Mouse (Mus musculus) layer of hippocampus, adult 2 months (tissue): ENCODE results near the gene Ccdc194. TPM values are rescaled to one million over a fixed set of nuclear protein-coding genes. Genes with fewer than 3 reads are reported as not detected.

Experiments
- DNase-seq, 2 experiments: peaks; one replicate each; pipeline ENCODE4 v3.0.0; 2022; ENCODE audit warnings: low spot score in 2 of 2
- H3K27ac ChIP-seq: fragments of 200-600 bp; 2 replicates; pipeline ENCODE4 v1.8.1; 2022
- H3K4me3 ChIP-seq: fragments of 200-600 bp; 2 replicates; pipeline ENCODE4 v1.8.1; 2022; ENCODE audit warnings: mild to moderate bottlenecking
- CTCF ChIP-seq: fragments of 200-600 bp; conservative IDR thresholded peaks from 2 replicates; pipeline ENCODE4 v1.8.1; 2022; ENCODE audit warnings: antibody characterized with exemption, mild to moderate bottlenecking, moderate library complexity
- total RNA-seq, 2 experiments: library from RNA; stranded (reverse); gene quantifications; 2 replicates each; pipeline ENCODE4 v1.2.3; 2021

Ccdc194 gene
- total RNA-seq, 2 experiments from 2014 or later: not detected

DNA sequence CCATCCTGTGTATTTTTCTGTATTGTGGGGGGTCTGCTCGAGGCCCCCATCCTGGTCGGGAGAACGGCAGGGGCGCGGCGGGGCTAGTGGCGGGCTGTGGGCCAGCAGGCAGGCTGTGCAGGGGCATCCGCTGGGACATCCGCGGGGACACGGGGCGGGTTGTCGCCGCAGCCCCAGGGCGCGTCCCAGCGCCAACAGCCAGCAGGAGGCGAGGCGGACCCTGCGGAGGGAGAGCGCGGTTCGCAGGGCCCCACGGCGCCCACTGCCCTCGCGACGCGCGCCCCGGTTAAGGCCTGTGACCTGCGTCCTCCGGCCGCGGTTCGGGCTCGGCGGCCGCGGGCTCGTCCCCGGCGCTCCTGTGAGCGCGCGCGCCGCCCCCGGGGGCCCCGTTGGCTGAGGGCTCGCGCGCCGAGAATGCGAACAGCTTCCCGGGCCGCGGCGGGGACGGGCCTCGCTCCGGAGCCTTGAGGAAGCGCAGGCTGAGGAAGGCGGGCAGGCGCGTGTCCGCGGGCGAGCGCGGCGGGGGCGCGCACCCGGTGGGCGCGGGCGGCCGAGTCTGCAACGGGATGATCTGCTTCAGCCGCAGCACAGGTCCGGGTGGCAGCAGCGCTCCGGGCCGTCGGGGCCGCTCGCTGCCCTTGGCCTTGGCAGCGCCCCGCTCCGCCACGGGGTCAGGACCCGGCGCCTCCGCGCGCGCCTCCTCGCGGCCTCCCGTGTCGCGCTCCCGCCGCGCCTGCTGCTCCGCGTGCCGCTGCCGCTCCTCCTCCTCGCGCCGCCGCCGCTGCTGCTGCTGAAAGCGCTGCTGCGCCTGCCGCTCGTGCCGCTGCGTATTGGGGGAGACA lies 49.2 kb downstream of the Ccdc194 start:
- peak; percentile 72 to 77 for DNase-seq
- Histone ChIP-seq H3K4me3 (peak overlapping the region; percentile 57), H3K27ac (peak overlapping the region; percentile 95)
- peak; percentile 43 for TF ChIP-seq CTCF

DNA sequence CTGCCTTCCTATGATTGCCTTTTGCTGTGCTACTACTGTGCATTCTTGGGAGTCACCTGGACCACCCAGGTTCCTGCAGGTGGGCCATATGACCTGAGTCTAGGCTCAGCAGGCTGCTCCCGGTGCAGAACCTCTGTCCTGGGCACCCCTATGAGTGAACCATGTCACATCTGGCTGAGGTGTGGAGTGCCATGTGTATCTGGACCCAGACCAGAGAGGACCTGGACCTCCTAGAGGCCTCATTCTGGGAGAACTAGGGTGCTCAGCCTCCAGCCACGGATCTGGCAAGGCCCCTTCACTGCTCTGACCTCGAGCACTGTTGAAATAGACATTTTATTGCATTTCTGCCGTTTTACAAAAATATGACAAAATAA lies 49.8 kb downstream of the Ccdc194 start:
- no peak for TF ChIP-seq CTCF
- peak overlapping the region; percentile 57 for H3K4me3 ChIP-seq
- no peak for DNase-seq
- peak overlapping the region; percentile 95 for H3K27ac ChIP-seq

- no peak for DNase-seq
- Histone ChIP-seq H3K27ac (peak overlapping the region; percentile 95; the same call in 1 of the 2 replicates), H3K4me3 (no peak overlapping the region; the same call in 1 of the 2 replicates)
- TF ChIP-seq CTCF: no peak
Measured at GRCm38 (mm10) chr8:71474785-71475701, 50.5 kb downstream of the Ccdc194 start.

- DNase-seq: no peak
- H3K27ac ChIP-seq: no peak overlapping the region
- TF ChIP-seq CTCF: no peak
- no peak overlapping the region for H3K4me3 ChIP-seq
Measured at GRCm38 (mm10) chr8:71474344-71474743, 51.2 kb downstream of the Ccdc194 start.

DNA sequence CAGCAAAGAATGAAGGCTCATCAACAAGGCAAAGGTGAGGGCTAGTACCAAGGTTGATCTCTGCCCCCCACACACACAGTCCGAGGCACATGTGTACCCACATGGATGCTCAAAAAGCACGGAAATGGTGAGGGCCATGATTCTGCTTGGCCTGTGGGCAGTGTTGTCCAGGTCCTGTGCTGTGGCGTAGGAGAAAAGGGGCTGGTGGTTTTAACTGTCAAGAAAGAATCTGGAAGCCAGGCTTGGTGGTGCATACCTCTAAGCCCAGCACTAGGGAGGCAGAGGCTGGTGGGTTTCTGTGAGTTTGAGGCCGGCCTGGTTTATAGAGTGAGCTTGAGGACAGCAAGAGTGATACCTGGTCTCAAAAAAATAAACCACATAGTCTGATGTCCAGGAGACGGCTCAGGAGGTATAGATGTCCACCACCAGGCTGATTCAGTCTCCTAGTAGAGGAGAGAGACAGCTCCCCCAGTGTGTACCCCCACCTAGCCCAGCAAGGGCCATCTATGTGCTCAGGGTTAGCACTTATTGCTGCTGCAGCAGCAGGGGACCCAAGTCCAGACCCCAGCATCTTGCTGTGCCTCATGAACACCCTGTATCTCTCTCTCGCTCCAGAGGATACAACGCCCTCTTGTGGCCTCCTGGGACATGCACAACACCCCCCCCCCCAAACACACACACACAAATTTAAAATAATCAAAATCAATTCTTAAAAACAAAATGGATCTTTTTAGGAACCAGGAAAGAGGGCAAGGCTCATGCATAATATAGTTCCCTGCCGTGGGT lies 52.7 kb downstream of the Ccdc194 start:
- DNase-seq: no peak
- Histone ChIP-seq H3K4me3 (no peak overlapping the region), H3K27ac (no peak overlapping the region)
- peak; percentile 69 for TF ChIP-seq CTCF

- no peak for DNase-seq
- no peak overlapping the region for H3K4me3 ChIP-seq
- no peak for TF ChIP-seq CTCF
- no peak overlapping the region for H3K27ac ChIP-seq
Measured at GRCm38 (mm10) chr8:71471861-71472260, 53.6 kb downstream of the Ccdc194 start.

DNA sequence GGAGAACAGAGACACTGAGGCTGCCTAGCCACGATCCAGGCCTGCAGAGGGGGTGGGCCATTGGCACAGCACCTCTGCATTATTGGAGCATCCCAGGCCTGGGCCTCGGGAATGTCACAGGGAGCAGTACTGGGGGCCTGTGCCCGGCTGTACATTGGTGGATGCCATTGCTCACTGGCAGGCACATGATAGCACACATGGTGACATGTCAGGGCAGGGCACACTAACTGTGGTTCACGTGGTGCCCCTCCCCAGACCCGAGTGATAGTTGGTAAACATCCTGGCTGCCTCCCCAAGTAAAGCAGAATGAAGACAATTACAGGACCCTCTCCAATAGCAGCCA lies 54.6 kb downstream of the Ccdc194 start:
- Histone ChIP-seq H3K27ac (no peak overlapping the region), H3K4me3 (no peak overlapping the region)
- no peak for TF ChIP-seq CTCF
- DNase-seq: no peak

- peak overlapping the region; percentile 72 for H3K4me3 ChIP-seq
- peak overlapping the region; percentile 97 for H3K27ac ChIP-seq
- no peak for DNase-seq
- TF ChIP-seq CTCF: no peak
Measured at GRCm38 (mm10) chr8:71470146-71470912, 55.2 kb downstream of the Ccdc194 start.

Other genes with a start within 250 kb of the Ccdc194 start
- 100 to 1,000 TPM; 107 to 117 TPM for gene Use1, start 158.9 kb downstream of the Ccdc194 start, total RNA-seq
- gene Ocel1, start 154.4 kb downstream of the Ccdc194 start, total RNA-seq: 10 to 100 TPM; 15.4 to 15.9 TPM
- gene Nr2f6, start 143.8 kb downstream of the Ccdc194 start, total RNA-seq: 10 to 100 TPM; 41.9 TPM
- 1 to 10 TPM; 3.3 to 4.3 TPM for gene Ushbp1, start 129.9 kb downstream of the Ccdc194 start, total RNA-seq
- 100 to 1,000 TPM in 1 of 2 experiments, 10 to 100 TPM in 1; 98.3 to 102 TPM for gene Babam1, start 128.8 kb downstream of the Ccdc194 start, total RNA-seq
- gene Ankle1, start 119.7 kb downstream of the Ccdc194 start, total RNA-seq: under 1 TPM; 0.67 to 0.88 TPM
- 100 to 1,000 TPM; 260 to 270 TPM for gene Abhd8, start 62.1 kb downstream of the Ccdc194 start, total RNA-seq
- gene Mrpl34, start 60.8 kb downstream of the Ccdc194 start, total RNA-seq: 10 to 100 TPM; 39.7 to 45.4 TPM
- 10 to 100 TPM; 83.2 to 89.7 TPM for gene Dda1, start 56.5 kb downstream of the Ccdc194 start, total RNA-seq
- 10 to 100 TPM; 52.9 to 55.3 TPM for gene Ano8, start 39.7 kb downstream of the Ccdc194 start, total RNA-seq
- 10 to 100 TPM; 28.7 to 32.1 TPM for gene Gtpbp3, start 37.6 kb downstream of the Ccdc194 start, total RNA-seq
- gene Plvap, start 14.0 kb downstream of the Ccdc194 start, total RNA-seq: 1 to 10 TPM; 7.3 to 7.7 TPM
- gene Bst2, start 11.7 kb upstream of the Ccdc194 start, total RNA-seq: 1 to 10 TPM; 3.4 to 5.0 TPM
- 10 to 100 TPM; 33.8 to 34.9 TPM for gene Mvb12a, start 17.2 kb upstream of the Ccdc194 start, total RNA-seq
- under 1 TPM; 0.22 to 0.31 TPM for gene Tmem221, start 33.2 kb upstream of the Ccdc194 start, total RNA-seq
- not detected for gene Nxnl1, start 40.9 kb upstream of the Ccdc194 start, total RNA-seq
- 100 to 1,000 TPM; 125 to 126 TPM for gene Slc27a1, start 43.2 kb upstream of the Ccdc194 start, total RNA-seq
- gene Pgls, start 66.5 kb upstream of the Ccdc194 start, total RNA-seq: 10 to 100 TPM; 27.5 to 34.4 TPM
- 1 to 10 TPM; 3.8 TPM for gene Fam129c, start 71.9 kb upstream of the Ccdc194 start, total RNA-seq
- 10 to 100 TPM; 52.4 to 60.1 TPM for gene Colgalt1, start 85.3 kb upstream of the Ccdc194 start, total RNA-seq
- 100 to 1,000 TPM; 263 to 264 TPM for gene Unc13a, start 146.0 kb upstream of the Ccdc194 start, total RNA-seq
- gene Jak3, start 150.6 kb upstream of the Ccdc194 start, total RNA-seq: 1 to 10 TPM; 5.3 TPM
- 1 to 10 TPM in 1 of 2 experiments, not detected in 1; 2.1 TPM for gene Insl3, start 163.5 kb upstream of the Ccdc194 start, total RNA-seq
- under 1 TPM; 0.72 to 0.81 TPM for gene B3gnt3, start 176.1 kb upstream of the Ccdc194 start, total RNA-seq
- gene Fcho1, start 200.0 kb upstream of the Ccdc194 start, total RNA-seq: 100 to 1,000 TPM; 101 to 112 TPM